ENCODE assay signal across 10 mouse cellular contexts in genomic region chr9:66322010-66322931, GRCm38 (mm10). TPM values are rescaled to one million over a fixed set of nuclear protein-coding genes. Genes with fewer than 3 reads are reported as not detected.
A peak's percentile ranks its signal among the peaks of the same experiment; 100 is the strongest.
DNase-seq lines count a peak whose midpoint lies in the region; ATAC-seq and TF ChIP-seq lines count a peak whose summit lies in the region.
"Had no signal": no experiment of that assay in that cellular context is flagged by ENCODE, and none has a peak within 500 bp of the region (broad histone marks: within the 10 kb centered on the region; RNA-seq: fewer than 3 reads in every experiment).

No protein-coding gene starts in this region.

- H3K4me3 ChIP-seq in lung, adult 2 months (replicated peaks; ENCODE audit: extremely low read depth, low read depth, low read length): no peak overlapping the region
- H3K4me3 ChIP-seq: embryonic facial prominence, embryonic 15.5 days; myocyte had no signal

- no peak for TF ChIP-seq POLR2A in lung, adult 2 months (IDR thresholded peaks at IDR 0.05; ENCODE audit: borderline replicate concordance, extremely low read depth, low read depth, low read length)

- TF ChIP-seq CTCF in lung, adult 2 months (IDR thresholded peaks at IDR 0.05; ENCODE audit: insufficient read depth, low read length): no peak

- ATAC-seq in monocyte, adult 5-6 weeks (replicated peaks; ENCODE audit: insufficient number of reproducible peaks, low FRiP score, low TSS enrichment, poor library complexity, severe bottlenecking): no peak

- WGBS in lung, adult 2 months: 82% methylated on average over 7 of the region's 7 CpGs

- DNase-seq in adrenal gland, postnatal 10 days: peak; percentile 64
- DNase-seq in adrenal gland, adult 18-20 months (ENCODE audit: low spot score in 2 of 2): no peak
- peak; percentile 46 for DNase-seq in right cerebral cortex, adult 18-20 months
- no peak for DNase-seq in right cerebral cortex, postnatal 14 days
- DNase-seq in layer of hippocampus, adult 11-12 months (ENCODE audit: low spot score): peak; percentile 49
- no peak for DNase-seq in thymus, postnatal 14 days
- no peak for DNase-seq in lung, adult 2 months

- H3K4me1 ChIP-seq in lung, adult 2 months (ENCODE audit: control insufficient read depth, insufficient read depth, low read length): no peaks in the 10 kb centered on the region
- H3K4me1 ChIP-seq: embryonic facial prominence, embryonic 15.5 days had no signal

RNA-seq across cellular contexts. Expression of gene Herc1, which starts 28.0 kb away (rescaled TPM):
- total RNA-seq in adrenal gland, postnatal 10 days (2021): 10 to 100 TPM; 34.7 to 51.6 TPM
- total RNA-seq in adrenal gland, adult 18-20 months (2021): 10 to 100 TPM; 35.1 to 35.4 TPM
- 125 to 158 TPM (median 133 TPM) in 3 replicates for total RNA-seq in monocyte, adult 5-6 weeks (2017)
- polyA plus RNA-seq in lung, adult 2 months (2012; rRNA removed): 11.4 and 15.7 TPM in 2 replicates

Comparison
In these comparisons a context has a peak if more than half of its experiments do, and no peak if none do; other contexts are left out.
1. DNase-seq: peak in adrenal gland, postnatal 10 days (single experiment), right cerebral cortex, adult 18-20 months (single experiment) and layer of hippocampus, adult 11-12 months (single experiment); none in adrenal gland, adult 18-20 months (0 of 2), right cerebral cortex, postnatal 14 days (single experiment), thymus, postnatal 14 days (single experiment) and lung, adult 2 months (single experiment).